Mouse (Mus musculus): ENCODE results near the gene Dcaf4. TPM values are rescaled to one million over a fixed set of nuclear protein-coding genes. Genes with fewer than 3 reads are reported as not detected.

Gene Dcaf4
- polyA plus RNA-seq, 1 experiment: 9.3 TPM

GRCm38 (mm10) chr12:83536039-83536438, 15.8 kb downstream of the Dcaf4 start:
- Histone ChIP-seq H3K4me1 (ENCODE audit: control insufficient read depth, insufficient read depth, insufficient read length, low read length) (no peaks in the 10 kb centered on the region; the same call in 1 of the 2 replicates), H3K36me3 (ENCODE audit: control insufficient read depth, insufficient read depth, low read length) (peaks cover 15% of the 10 kb centered on the region), H3K4me3 (ENCODE audit: low read depth, low read length) (no peak overlapping the region), H3K27ac (ENCODE audit: insufficient read depth, low read depth, low read length) (no peak overlapping the region), H3K27me3 (ENCODE audit: control insufficient read depth, insufficient read depth, low read length) (no peaks in the 10 kb centered on the region)
- TF ChIP-seq CTCF (IDR thresholded peaks at IDR 0.05; ENCODE audit: extremely low read depth, insufficient read length, insufficient replicate concordance, low read depth, low read length) (no peak), POLR2A (IDR thresholded peaks at IDR 0.05; ENCODE audit: low read depth, low read length) (no peak)
- WGBS: 74% methylated on average over 9 of the region's 9 CpGs

- 75% methylated on average over 7 of the region's 7 CpGs for WGBS
- no peak for TF ChIP-seq CTCF (IDR thresholded peaks at IDR 0.05; ENCODE audit: extremely low read depth, insufficient read length, insufficient replicate concordance, low read depth, low read length)
- no peak for TF ChIP-seq POLR2A (IDR thresholded peaks at IDR 0.05; ENCODE audit: low read depth, low read length)
- Histone ChIP-seq H3K27ac (ENCODE audit: insufficient read depth, low read depth, low read length) (no peak overlapping the region), H3K36me3 (ENCODE audit: control insufficient read depth, insufficient read depth, low read length) (peaks cover 37% of the 10 kb centered on the region), H3K4me1 (ENCODE audit: control insufficient read depth, insufficient read depth, insufficient read length, low read length) (no peaks in the 10 kb centered on the region), H3K4me3 (ENCODE audit: low read depth, low read length) (no peak overlapping the region), H3K27me3 (ENCODE audit: control insufficient read depth, insufficient read depth, low read length) (no peaks in the 10 kb centered on the region)
Measured at GRCm38 (mm10) chr12:83543997-83544396, 23.7 kb downstream of the Dcaf4 start.

- no peaks in the 10 kb centered on the region for H3K27me3 ChIP-seq (ENCODE audit: control insufficient read depth, insufficient read depth, low read length)
- peaks cover 37% of the 10 kb centered on the region for H3K36me3 ChIP-seq (ENCODE audit: control insufficient read depth, insufficient read depth, low read length)
- H3K4me1 ChIP-seq (ENCODE audit: control insufficient read depth, insufficient read depth, insufficient read length, low read length): no peaks in the 10 kb centered on the region
- H3K4me3 ChIP-seq (ENCODE audit: low read depth, low read length): no peak overlapping the region
- TF ChIP-seq CTCF (IDR thresholded peaks at IDR 0.05; ENCODE audit: extremely low read depth, insufficient read length, insufficient replicate concordance, low read depth, low read length): no peak
- H3K27ac ChIP-seq (ENCODE audit: insufficient read depth, low read depth, low read length): no peak overlapping the region
Measured at GRCm38 (mm10) chr12:83544791-83545190, 24.5 kb downstream of the Dcaf4 start.

GRCm38 (mm10) chr12:83551305-83551704, 31.0 kb downstream of the Dcaf4 start:
- TF ChIP-seq POLR2A (IDR thresholded peaks at IDR 0.05; ENCODE audit: low read depth, low read length) (no peak), CTCF (IDR thresholded peaks at IDR 0.05; ENCODE audit: extremely low read depth, insufficient read length, insufficient replicate concordance, low read depth, low read length) (no peak)
- 94% methylated on average over 16 of the region's 16 CpGs for WGBS
- H3K27ac ChIP-seq (ENCODE audit: insufficient read depth, low read depth, low read length): no peak overlapping the region
- no peaks in the 10 kb centered on the region for H3K4me1 ChIP-seq (ENCODE audit: control insufficient read depth, insufficient read depth, insufficient read length, low read length)
- no peaks in the 10 kb centered on the region for H3K27me3 ChIP-seq (ENCODE audit: control insufficient read depth, insufficient read depth, low read length)
- H3K36me3 ChIP-seq (ENCODE audit: control insufficient read depth, insufficient read depth, low read length): peaks cover 72% of the 10 kb centered on the region
- no peak overlapping the region for H3K4me3 ChIP-seq (ENCODE audit: low read depth, low read length)

- peaks cover 75% of the 10 kb centered on the region for H3K36me3 ChIP-seq (ENCODE audit: control insufficient read depth, insufficient read depth, low read length)
Measured at GRCm38 (mm10) chr12:83553816-83554215, 33.5 kb downstream of the Dcaf4 start.

GRCm38 (mm10) chr12:83555605-83556004, 35.3 kb downstream of the Dcaf4 start:
- no peaks in the 10 kb centered on the region for H3K27me3 ChIP-seq (ENCODE audit: control insufficient read depth, insufficient read depth, low read length)
- peaks cover 69% of the 10 kb centered on the region for H3K36me3 ChIP-seq (ENCODE audit: control insufficient read depth, insufficient read depth, low read length)
- H3K4me3 ChIP-seq (ENCODE audit: low read depth, low read length): no peak overlapping the region
- 78% methylated on average over 9 of the region's 9 CpGs for WGBS
- H3K27ac ChIP-seq (ENCODE audit: insufficient read depth, low read depth, low read length): no peak overlapping the region
- TF ChIP-seq CTCF (IDR thresholded peaks at IDR 0.05; ENCODE audit: extremely low read depth, insufficient read length, insufficient replicate concordance, low read depth, low read length) (no peak), POLR2A (IDR thresholded peaks at IDR 0.05; ENCODE audit: low read depth, low read length) (no peak)
- no peaks in the 10 kb centered on the region for H3K4me1 ChIP-seq (ENCODE audit: control insufficient read depth, insufficient read depth, insufficient read length, low read length)

More at GRCm38 (mm10) chr12:83553816-83554215, 33.5 kb downstream of the Dcaf4 start:
- Histone ChIP-seq H3K27ac (ENCODE audit: insufficient read depth, low read depth, low read length) (no peak overlapping the region), H3K27me3 (ENCODE audit: control insufficient read depth, insufficient read depth, low read length) (no peaks in the 10 kb centered on the region), H3K4me1 (ENCODE audit: control insufficient read depth, insufficient read depth, insufficient read length, low read length) (no peaks in the 10 kb centered on the region), H3K4me3 (ENCODE audit: low read depth, low read length) (no peak overlapping the region)
- 79% methylated on average over 4 of the region's 4 CpGs for WGBS
- no peak for TF ChIP-seq CTCF (IDR thresholded peaks at IDR 0.05; ENCODE audit: extremely low read depth, insufficient read length, insufficient replicate concordance, low read depth, low read length)
- no peak for TF ChIP-seq POLR2A (IDR thresholded peaks at IDR 0.05; ENCODE audit: low read depth, low read length)

- TF ChIP-seq CTCF (IDR thresholded peaks at IDR 0.05; ENCODE audit: extremely low read depth, insufficient read length, insufficient replicate concordance, low read depth, low read length): no peak
- TF ChIP-seq POLR2A (IDR thresholded peaks at IDR 0.05; ENCODE audit: low read depth, low read length): no peak
- peaks cover 60% of the 10 kb centered on the region for H3K36me3 ChIP-seq (ENCODE audit: control insufficient read depth, insufficient read depth, low read length)
- H3K27ac ChIP-seq (ENCODE audit: insufficient read depth, low read depth, low read length): no peak overlapping the region
- H3K4me3 ChIP-seq (ENCODE audit: low read depth, low read length): no peak overlapping the region
- no peaks in the 10 kb centered on the region for H3K4me1 ChIP-seq (ENCODE audit: control insufficient read depth, insufficient read depth, insufficient read length, low read length)
- no peaks in the 10 kb centered on the region for H3K27me3 ChIP-seq (ENCODE audit: control insufficient read depth, insufficient read depth, low read length)
- 92% methylated on average over 7 of the region's 7 CpGs for WGBS
Measured at GRCm38 (mm10) chr12:83558496-83558895, 38.2 kb downstream of the Dcaf4 start.

GRCm38 (mm10) chr12:83560189-83560588, 39.9 kb downstream of the Dcaf4 start:
- Histone ChIP-seq H3K4me1 (ENCODE audit: control insufficient read depth, insufficient read depth, insufficient read length, low read length) (no peaks in the 10 kb centered on the region), H3K36me3 (ENCODE audit: control insufficient read depth, insufficient read depth, low read length) (peaks cover 59% of the 10 kb centered on the region), H3K27ac (ENCODE audit: insufficient read depth, low read depth, low read length) (no peak overlapping the region), H3K4me3 (ENCODE audit: low read depth, low read length) (no peak overlapping the region), H3K27me3 (ENCODE audit: control insufficient read depth, insufficient read depth, low read length) (no peaks in the 10 kb centered on the region)
- TF ChIP-seq POLR2A (IDR thresholded peaks at IDR 0.05; ENCODE audit: low read depth, low read length) (no peak), CTCF (IDR thresholded peaks at IDR 0.05; ENCODE audit: extremely low read depth, insufficient read length, insufficient replicate concordance, low read depth, low read length) (no peak)
- 72% methylated on average over 6 of the region's 6 CpGs for WGBS
